Mouse (Mus musculus): ENCODE results near the gene Gfra1. TPM values are rescaled to one million over a fixed set of nuclear protein-coding genes. Genes with fewer than 3 reads are reported as not detected.

Gfra1 gene
- total RNA-seq, 2 experiments from 2014 or later = 30.6 to 40.2 TPM

- intact Hi-C loops (cut with DNase I) = no loop called here
- DNase-seq (ENCODE audit: low spot score in 2 of 2) = no peak
These were observed 5.0 kb downstream of the Gfra1 start for GRCm38 (mm10) chr19:58450716-58451115.

- intact Hi-C loops (cut with DNase I) = no loop called here
- DNase-seq (ENCODE audit: low spot score in 2 of 2) = no peak
These were observed 12.7 kb downstream of the Gfra1 start for GRCm38 (mm10) chr19:58442785-58443732.

- DNase-seq (ENCODE audit: low spot score in 2 of 2) = no peak
- intact Hi-C loops (cut with DNase I) = no loop called here
These were observed 13.9 kb downstream of the Gfra1 start for GRCm38 (mm10) chr19:58441785-58442184.

GRCm38 (mm10) chr19:58441246-58441645 is 14.5 kb downstream of the Gfra1 start:
- DNase-seq (ENCODE audit: low spot score in 2 of 2) = no peak
- intact Hi-C loops (cut with DNase I) = no loop called here

GRCm38 (mm10) chr19:58438762-58439161 is 16.9 kb downstream of the Gfra1 start:
- intact Hi-C loops (cut with DNase I) = no loop called here
- DNase-seq (ENCODE audit: low spot score in 2 of 2) = no peak

GRCm38 (mm10) chr19:58437441-58438071 is 18.2 kb downstream of the Gfra1 start:
- intact Hi-C loops (cut with DNase I) = no loop called here
- DNase-seq (ENCODE audit: low spot score in 2 of 2) = no peak

GRCm38 (mm10) chr19:58436874-58437273 is 18.8 kb downstream of the Gfra1 start:
- DNase-seq (ENCODE audit: low spot score in 2 of 2) = no peak
- intact Hi-C loops (cut with DNase I) = no loop called here

- no peak for DNase-seq (ENCODE audit: low spot score in 2 of 2)
- intact Hi-C loops (cut with DNase I) = no loop called here
These were observed 19.8 kb downstream of the Gfra1 start for GRCm38 (mm10) chr19:58435877-58436276.

GRCm38 (mm10) chr19:58432840-58433239 is 22.9 kb downstream of the Gfra1 start:
- no peak for DNase-seq (ENCODE audit: low spot score in 2 of 2)
- intact Hi-C loops (cut with DNase I) = no loop called here

- intact Hi-C loops (cut with DNase I) = no loop called here
- DNase-seq (ENCODE audit: low spot score in 2 of 2) = no peak
These were observed 27.2 kb downstream of the Gfra1 start for GRCm38 (mm10) chr19:58428546-58428945.

GRCm38 (mm10) chr19:58427348-58427747 is 28.4 kb downstream of the Gfra1 start:
- intact Hi-C loops (cut with DNase I) = no loop called here
- DNase-seq (ENCODE audit: low spot score in 2 of 2) = no peak

GRCm38 (mm10) chr19:58424928-58425327 is 30.8 kb downstream of the Gfra1 start:
- DNase-seq (ENCODE audit: low spot score in 2 of 2) = no peak
- intact Hi-C loops (cut with DNase I) = no loop called here

GRCm38 (mm10) chr19:58424179-58424578 is 31.5 kb downstream of the Gfra1 start:
- no peak for DNase-seq (ENCODE audit: low spot score in 2 of 2)

GRCm38 (mm10) chr19:58422916-58423493 is 32.7 kb downstream of the Gfra1 start:
- no peak for DNase-seq (ENCODE audit: low spot score in 2 of 2)
- intact Hi-C loops (cut with DNase I) = no loop called here

More at GRCm38 (mm10) chr19:58424179-58424578, 31.5 kb downstream of the Gfra1 start:
- intact Hi-C loops (cut with DNase I) = no loop called here

GRCm38 (mm10) chr19:58419685-58420084 is 36.0 kb downstream of the Gfra1 start:
- DNase-seq (ENCODE audit: low spot score in 2 of 2) = no peak
- intact Hi-C loops (cut with DNase I) = no loop called here

GRCm38 (mm10) chr19:58419278-58419677 is 36.4 kb downstream of the Gfra1 start:
- intact Hi-C loops (cut with DNase I) = no loop called here

GRCm38 (mm10) chr19:58415173-58415572 is 40.5 kb downstream of the Gfra1 start:
- no peak for DNase-seq (ENCODE audit: low spot score in 2 of 2)
- intact Hi-C loops (cut with DNase I) = no loop called here

More at GRCm38 (mm10) chr19:58419278-58419677, 36.4 kb downstream of the Gfra1 start:
- no peak for DNase-seq (ENCODE audit: low spot score in 2 of 2)

- no peak for DNase-seq (ENCODE audit: low spot score in 2 of 2)
- intact Hi-C loops (cut with DNase I) = no loop called here
These were observed 41.0 kb downstream of the Gfra1 start for GRCm38 (mm10) chr19:58414733-58415132.

GRCm38 (mm10) chr19:58413290-58413689 is 42.4 kb downstream of the Gfra1 start:
- intact Hi-C loops (cut with DNase I) = no loop called here
- peak in 1 of 2 experiments; percentile 6 for DNase-seq (ENCODE audit: low spot score in 2 of 2)

- intact Hi-C loops (cut with DNase I) = no loop called here
- DNase-seq (ENCODE audit: low spot score in 2 of 2) = no peak
These were observed 42.9 kb downstream of the Gfra1 start for GRCm38 (mm10) chr19:58412811-58413210.

All from left cerebral cortex, postnatal 25 days (tissue).